22 mouse cellular contexts compared by ENCODE assay signal in the genomic region with DNA sequence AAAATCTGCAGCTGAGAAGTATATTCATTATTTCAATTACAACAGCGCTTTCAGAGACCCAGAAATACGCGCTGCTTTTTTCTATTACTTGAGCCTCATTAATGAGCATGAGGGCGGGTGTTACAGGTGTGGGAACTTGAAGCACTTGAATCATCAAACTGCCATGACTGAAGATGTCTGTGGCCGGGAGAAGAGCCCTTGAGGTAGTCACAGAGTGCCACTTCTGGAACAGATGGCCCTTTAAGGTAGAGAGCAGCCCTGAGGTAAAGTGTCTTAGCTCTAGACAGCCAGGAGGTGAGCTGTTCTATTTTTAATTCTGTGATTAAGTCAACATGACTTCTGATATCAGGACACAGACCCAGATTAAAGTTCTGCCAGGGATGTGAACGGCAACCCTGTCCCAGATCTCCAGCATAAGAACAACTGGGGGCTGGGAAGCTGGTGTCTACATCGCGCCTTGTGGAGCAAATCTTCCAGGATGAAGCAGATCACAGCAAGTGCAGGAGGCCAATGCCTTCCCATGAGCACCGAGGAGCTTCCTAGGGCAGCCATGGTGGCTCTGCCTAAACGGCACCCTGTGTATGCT.
DNase-seq lines count a peak whose midpoint lies in the region; ATAC-seq and TF ChIP-seq lines count a peak whose summit lies in the region.
"Had no signal": no experiment of that assay in that cellular context is flagged by ENCODE, and none has a peak within 500 bp of the region (broad histone marks: within the 10 kb centered on the region; RNA-seq: fewer than 3 reads in every experiment).

No protein-coding gene starts in this region.

- DNase-seq in gastrocnemius, adult 2 months = peak; percentile 63
- DNase-seq in gastrocnemius, postnatal 36 days = no peak
- no peak for DNase-seq in heart, embryonic 10.5 days (ENCODE audit: low spot score)
- DNase-seq in lung, embryonic 14.5 days = peak; percentile 62
- DNase-seq in lung, postnatal 4 days = peak; percentile 29 to 64
- DNase-seq in right cerebral cortex, postnatal 10 days (ENCODE audit: low spot score in 2 of 2) = no peak
- DNase-seq: adrenal gland, adult 8-10 months; cerebellum, adult 11 months; cerebellum, postnatal 10 days; kidney, postnatal 36 days; liver, embryonic 13.5 days; right cerebral cortex, adult 18-20 months; thymus, postnatal 25 days had no signal

- 68% methylated on average over 10 of the region's 10 CpGs for WGBS in heart, embryonic 15.5 days
- WGBS in heart, embryonic 10.5 days = 84% methylated on average over 10 of the region's 10 CpGs
- WGBS in lung, embryonic 14.5 days = 70% methylated on average over 10 of the region's 10 CpGs

- H3K9me3 ChIP-seq in heart, embryonic 15.5 days (replicated peaks) = no peaks in the 10 kb centered on the region
- no peaks in the 10 kb centered on the region for H3K9me3 ChIP-seq in heart, embryonic 10.5 days
- no peaks in the 10 kb centered on the region for H3K9me3 ChIP-seq in lung, embryonic 14.5 days (ENCODE audit: low read depth, low read length)
- H3K9me3 ChIP-seq: embryonic facial prominence, embryonic 13.5 days; forebrain, embryonic 15.5 days; liver, embryonic 13.5 days; midbrain, embryonic 12.5 days had no signal

- H3K9ac ChIP-seq in heart, embryonic 15.5 days = no peak overlapping the region
- no peak overlapping the region for H3K9ac ChIP-seq in lung, embryonic 14.5 days
- H3K9ac ChIP-seq: embryonic facial prominence, embryonic 13.5 days; forebrain, embryonic 15.5 days; liver, embryonic 13.5 days; midbrain, embryonic 12.5 days had no signal

- no peak overlapping the region for H3K4me3 ChIP-seq in gastrocnemius, adult 2 months
- H3K4me3 ChIP-seq in heart, embryonic 15.5 days = no peak overlapping the region
- no peak overlapping the region for H3K4me3 ChIP-seq in heart, embryonic 10.5 days
- H3K4me3 ChIP-seq in lung, embryonic 14.5 days (ENCODE audit: low read depth, low read length) = no peak overlapping the region
- H3K4me3 ChIP-seq: embryonic facial prominence, embryonic 13.5 days; forebrain, embryonic 15.5 days; left cerebral cortex, adult 2 months; liver, embryonic 13.5 days; midbrain, embryonic 12.5 days had no signal

- no peak for TF ChIP-seq CTCF in gastrocnemius, adult 2 months (IDR thresholded peaks at IDR 0.05)
- no peak for TF ChIP-seq CTCF in lung, embryonic 14.5 days (IDR thresholded peaks at IDR 0.05; ENCODE audit: low read depth)

- no peak for ATAC-seq in heart, embryonic 15.5 days (replicated peaks; ENCODE audit: insufficient number of reproducible peaks, insufficient read depth, low FRiP score, low read depth)
- ATAC-seq in lung, embryonic 14.5 days (ENCODE audit: insufficient read depth) = peak; percentile 56; the same call in 1 of the 2 replicates
- ATAC-seq: CD4-positive, CD25-positive, alpha-beta regulatory T cell, adult 4 months; forebrain, embryonic 15.5 days; hindbrain, embryonic 16.5 days; intestine, embryonic 16.5 days; Patski had no signal

- peaks cover 3% of the 10 kb centered on the region for H3K36me3 ChIP-seq in heart, embryonic 15.5 days
- H3K36me3 ChIP-seq in heart, embryonic 10.5 days = peaks cover 28% of the 10 kb centered on the region
- no peaks in the 10 kb centered on the region for H3K36me3 ChIP-seq in lung, embryonic 14.5 days (ENCODE audit: insufficient read depth)
- H3K36me3 ChIP-seq: forebrain, embryonic 15.5 days; liver, embryonic 13.5 days; midbrain, embryonic 12.5 days had no signal

- no peaks in the 10 kb centered on the region for H3K27me3 ChIP-seq in heart, embryonic 15.5 days
- no peaks in the 10 kb centered on the region for H3K27me3 ChIP-seq in heart, embryonic 10.5 days (ENCODE audit: insufficient read depth, poor library complexity, severe bottlenecking)
- no peaks in the 10 kb centered on the region for H3K27me3 ChIP-seq in lung, embryonic 14.5 days (ENCODE audit: insufficient read depth, low read length)
- H3K27me3 ChIP-seq: embryonic facial prominence, embryonic 13.5 days; forebrain, embryonic 15.5 days; liver, embryonic 13.5 days; midbrain, embryonic 12.5 days; Patski had no signal

- intact Hi-C loops in gastrocnemius, adult 2 months (cut with DNase I) = no loop called here
- intact Hi-C loops in gastrocnemius, postnatal 36 days (cut with DNase I) = no loop called here

- no peak overlapping the region for H3K4me2 ChIP-seq in heart, embryonic 15.5 days
- no peak overlapping the region for H3K4me2 ChIP-seq in lung, embryonic 14.5 days
- H3K4me2 ChIP-seq: embryonic facial prominence, embryonic 13.5 days; forebrain, embryonic 15.5 days; liver, embryonic 13.5 days; midbrain, embryonic 12.5 days had no signal

- H3K27ac ChIP-seq in gastrocnemius, adult 2 months = peak overlapping the region; percentile 91
- H3K27ac ChIP-seq in heart, embryonic 15.5 days = peak overlapping the region; percentile 71
- no peak overlapping the region for H3K27ac ChIP-seq in heart, embryonic 10.5 days
- H3K27ac ChIP-seq in lung, embryonic 14.5 days (ENCODE audit: low read depth) = 0 out of 2 replicates have a peak overlapping the region, but pooled peaks have one; percentile 26
- H3K27ac ChIP-seq: embryonic facial prominence, embryonic 13.5 days; forebrain, embryonic 15.5 days; left cerebral cortex, adult 2 months; liver, embryonic 13.5 days; midbrain, embryonic 12.5 days had no signal

- peaks cover 33% of the 10 kb centered on the region for H3K4me1 ChIP-seq in heart, embryonic 15.5 days (replicated peaks)
- H3K4me1 ChIP-seq in heart, embryonic 10.5 days = peaks cover 33% of the 10 kb centered on the region
- H3K4me1 ChIP-seq in lung, embryonic 14.5 days (ENCODE audit: insufficient read depth) = 0 out of 2 replicates have a peak, but pooled peaks cover 3% of the 10 kb centered on the region
- H3K4me1 ChIP-seq: forebrain, embryonic 15.5 days; liver, embryonic 13.5 days; midbrain, embryonic 12.5 days had no signal

Comparison
In these comparisons a context has a peak if more than half of its experiments do, and no peak if none do; other contexts are left out.
1. DNase-seq: peak in gastrocnemius, adult 2 months (single experiment), lung, embryonic 14.5 days (single experiment) and lung, postnatal 4 days (2 of 2); none in gastrocnemius, postnatal 36 days (0 of 2), heart, embryonic 10.5 days (single experiment) and right cerebral cortex, postnatal 10 days (0 of 2).